Mouse (Mus musculus): ENCODE results near the gene Ppip5k1. TPM values are rescaled to one million over a fixed set of nuclear protein-coding genes. Genes with fewer than 3 reads are reported as not detected.

Gene Ppip5k1
- total RNA-seq, 2 experiments from 2014 or later, result 105 to 126 TPM

GRCm38 (mm10) chr2:121270521-121271235 is 84.5 kb downstream of the Ppip5k1 start:
- intact Hi-C loops (cut with DNase I), result loop anchor here (2.0 kb wide), 1 partner anchor 26 kb away; no protein-coding TSS in a partner anchor
- DNase-seq (ENCODE audit: low spot score in 2 of 2), result no peak

DNA sequence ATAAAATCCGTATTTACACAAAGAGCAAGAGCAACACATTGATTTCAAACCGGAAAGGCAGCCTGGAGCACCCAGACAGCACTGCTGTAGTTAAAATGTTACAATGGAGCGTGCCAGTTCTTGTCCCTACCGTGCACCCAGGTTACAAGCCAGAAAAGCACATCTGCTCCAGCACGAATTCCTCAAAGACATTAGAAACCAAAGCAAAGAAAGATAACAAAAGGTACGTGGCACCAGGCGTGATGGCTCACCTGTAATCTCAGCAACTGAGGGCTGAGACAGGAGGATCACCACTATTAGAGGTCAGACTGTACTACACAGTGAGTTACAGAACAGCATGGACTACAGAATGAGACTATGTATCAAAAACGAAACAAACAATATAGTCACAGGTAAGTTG is 86.8 kb downstream of the Ppip5k1 start:
- intact Hi-C loops (cut with DNase I), result no loop called here
- no peak for DNase-seq (ENCODE audit: low spot score in 2 of 2)

Other genes with a start within 250 kb of the Ppip5k1 start
- gene Tgm7, start 245.6 kb downstream of the Ppip5k1 start, total RNA-seq (2021), result under 1 TPM in 1 of 2 experiments, not detected in 1; 0.25 TPM
- gene Adal, start 215.0 kb downstream of the Ppip5k1 start, total RNA-seq (2021), result 10 to 100 TPM; 16.6 to 19.9 TPM
- 1 to 10 TPM; 7.0 to 9.4 TPM for gene Lcmt2, start 214.7 kb downstream of the Ppip5k1 start, total RNA-seq (2021)
- gene Tubgcp4, start 184.7 kb downstream of the Ppip5k1 start, total RNA-seq (2021), result 10 to 100 TPM; 35.8 to 56.6 TPM
- gene Zscan29, start 184.3 kb downstream of the Ppip5k1 start, total RNA-seq (2021), result 1 to 10 TPM; 5.8 to 7.0 TPM
- 100 to 1,000 TPM; 125 to 148 TPM for gene Trp53bp1, start 84.0 kb downstream of the Ppip5k1 start, total RNA-seq (2021)
- 100 to 1,000 TPM; 594 to 651 TPM for gene Map1a, start 65.8 kb downstream of the Ppip5k1 start, total RNA-seq (2021)
- gene Ckmt1, start 2.3 kb upstream of the Ppip5k1 start, total RNA-seq (2021), result 100 to 1,000 TPM; 350 to 364 TPM
- gene Strc, start 31.8 kb upstream of the Ppip5k1 start, total RNA-seq (2021), result under 1 TPM; 0.23 to 0.30 TPM
- 100 to 1,000 TPM; 172 to 201 TPM for gene Pdia3, start 58.4 kb upstream of the Ppip5k1 start, total RNA-seq (2021)
- 1 to 10 TPM; 3.4 to 5.3 TPM for gene Catsper2, start 58.4 kb upstream of the Ppip5k1 start, total RNA-seq (2021)
- under 1 TPM in 1 of 2 experiments, not detected in 1; 0.20 TPM for gene Ell3, start 88.9 kb upstream of the Ppip5k1 start, total RNA-seq (2021)
- gene Serf2, start 93.8 kb upstream of the Ppip5k1 start, total RNA-seq (2021), result 100 to 1,000 TPM; 171 to 191 TPM
- 10 to 100 TPM; 20.3 to 22.6 TPM for gene Hypk, start 97.9 kb upstream of the Ppip5k1 start, total RNA-seq (2021)
- under 1 TPM; 0.27 to 0.39 TPM for gene Serinc4, start 101.4 kb upstream of the Ppip5k1 start, total RNA-seq (2021)
- gene Mfap1b, start 118.7 kb upstream of the Ppip5k1 start, total RNA-seq (2021), result 10 to 100 TPM; 40.1 to 42.3 TPM
- gene Mfap1a, start 151.3 kb upstream of the Ppip5k1 start, total RNA-seq (2021), result 10 to 100 TPM; 33.0 to 34.3 TPM
- gene Wdr76, start 151.3 kb upstream of the Ppip5k1 start, total RNA-seq (2021), result 1 to 10 TPM; 4.7 to 4.9 TPM